Mouse (Mus musculus): ENCODE results near the gene Cox7a2.

Cox7a2 gene

DNA sequence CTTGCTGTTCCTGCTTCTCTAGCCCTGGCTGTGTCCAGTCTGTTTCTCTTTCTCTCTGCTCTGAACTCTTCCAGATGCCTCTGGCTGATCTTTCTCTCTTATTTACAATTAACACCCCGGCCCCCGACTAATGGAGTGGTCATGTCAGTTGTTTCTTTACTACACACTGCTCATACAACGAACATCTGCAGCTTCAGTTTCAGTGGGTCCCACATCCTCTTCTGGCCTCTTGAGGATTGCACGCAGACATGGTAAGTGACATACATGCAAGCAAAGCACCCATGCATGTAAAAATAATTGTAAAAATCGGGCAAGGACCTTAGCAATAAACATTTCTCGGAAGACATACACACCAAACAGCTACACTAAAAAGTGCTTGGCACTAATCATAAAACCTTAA is 24.1 kb downstream of the Cox7a2 start:
- no peak for DNase-seq (ENCODE audit: low read depth, low spot score)

- DNase-seq (ENCODE audit: low read depth, low spot score) = no peak
Measured at GRCm38 (mm10) chr9:79730301-79730700, 29.4 kb downstream of the Cox7a2 start.

- no peak for DNase-seq (ENCODE audit: low read depth, low spot score)
Measured at GRCm38 (mm10) chr9:79723090-79723489, 36.6 kb downstream of the Cox7a2 start.

GRCm38 (mm10) chr9:79721056-79721455 is 38.6 kb downstream of the Cox7a2 start:
- no peak for DNase-seq (ENCODE audit: low read depth, low spot score)

DNA sequence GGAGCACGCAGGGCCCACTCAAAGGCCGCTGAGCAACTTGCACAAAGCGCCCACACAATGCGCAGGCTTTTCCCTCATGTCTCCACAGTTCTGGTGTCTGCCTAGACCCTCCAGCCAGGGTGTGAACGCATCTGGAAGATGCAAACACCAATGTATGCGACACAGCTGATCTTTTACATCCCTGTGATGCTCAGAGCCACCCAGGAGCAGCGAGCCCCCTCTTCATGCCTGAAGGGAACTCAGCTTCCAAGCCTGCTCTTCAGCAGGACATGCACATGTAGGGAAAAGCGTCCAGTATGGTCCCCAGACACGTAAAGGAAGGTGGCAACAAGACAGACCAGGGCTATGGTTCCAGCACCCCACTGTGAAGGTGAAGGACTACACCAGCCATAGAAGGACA is 39.5 kb downstream of the Cox7a2 start:
- no peak for DNase-seq (ENCODE audit: low read depth, low spot score)

DNA sequence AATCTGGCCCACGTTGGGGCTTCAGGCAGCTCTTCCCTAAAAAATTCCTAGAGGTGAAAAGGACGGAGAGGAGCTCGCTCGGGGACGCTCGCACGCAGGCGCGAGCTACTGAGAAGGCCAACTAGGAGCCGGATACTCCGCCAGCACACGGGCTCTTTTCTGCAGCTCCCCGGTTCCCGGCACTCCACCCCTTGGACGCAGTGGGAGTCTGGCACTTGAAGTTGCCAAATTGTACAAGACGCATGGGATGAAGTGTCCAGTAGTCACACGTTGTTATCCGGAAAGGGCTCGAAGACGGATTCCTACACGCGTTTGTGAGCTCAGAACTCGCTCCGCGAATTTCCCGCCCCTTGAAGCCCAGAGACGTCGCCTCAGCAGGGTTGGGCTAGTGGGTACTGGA is 40.2 kb downstream of the Cox7a2 start:
- DNase-seq (ENCODE audit: low read depth, low spot score) = no peak

DNA sequence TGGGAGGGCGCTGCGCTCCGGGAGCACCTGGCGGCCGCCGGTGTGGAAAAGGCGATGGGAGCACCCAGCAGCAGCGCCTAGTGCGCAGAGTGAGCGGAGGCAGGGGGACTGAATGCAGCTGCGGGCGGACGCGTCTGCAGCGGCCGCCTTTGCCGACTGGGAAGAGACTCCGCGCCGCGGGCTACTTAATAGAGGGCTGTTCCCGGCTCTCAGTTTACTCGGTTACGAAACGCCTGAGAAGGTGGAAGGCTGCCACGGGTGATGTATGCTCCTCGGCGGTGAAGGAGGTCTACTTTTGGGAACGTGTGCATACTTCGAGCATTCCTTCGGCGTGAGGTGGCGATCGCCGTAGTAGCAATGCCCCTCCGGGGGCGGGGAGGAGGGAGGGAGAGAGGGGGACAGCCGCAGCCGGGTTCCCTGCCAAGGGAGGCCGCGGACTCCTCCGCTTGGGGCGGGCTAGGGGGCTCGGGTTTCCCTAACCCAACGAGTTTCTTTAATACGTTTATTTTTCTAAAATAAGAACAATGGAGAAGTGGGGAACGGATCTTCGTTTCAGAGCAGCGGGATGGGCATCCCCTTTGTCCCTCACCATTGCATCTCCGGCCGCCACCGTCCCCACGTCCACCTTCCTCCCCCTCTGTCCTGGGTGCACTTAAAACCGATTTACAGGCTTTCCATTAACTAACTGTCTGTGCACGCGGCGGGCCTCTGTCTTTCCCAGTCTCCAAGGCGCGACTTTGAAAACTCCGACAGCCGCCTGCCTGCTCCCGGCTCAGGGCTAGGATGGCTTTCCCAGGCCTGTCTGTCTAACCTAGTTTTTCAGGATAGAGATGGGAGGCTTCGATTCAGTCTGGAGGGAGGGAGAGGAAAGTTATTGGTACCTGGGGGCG is 41.0 kb downstream of the Cox7a2 start, which contains the start of gene Col12a1:
Col12a1 (minus strand) TSS at position 351 of the 890 bp plus-strand sequence.
- no peak for DNase-seq (ENCODE audit: low read depth, low spot score)

DNA sequence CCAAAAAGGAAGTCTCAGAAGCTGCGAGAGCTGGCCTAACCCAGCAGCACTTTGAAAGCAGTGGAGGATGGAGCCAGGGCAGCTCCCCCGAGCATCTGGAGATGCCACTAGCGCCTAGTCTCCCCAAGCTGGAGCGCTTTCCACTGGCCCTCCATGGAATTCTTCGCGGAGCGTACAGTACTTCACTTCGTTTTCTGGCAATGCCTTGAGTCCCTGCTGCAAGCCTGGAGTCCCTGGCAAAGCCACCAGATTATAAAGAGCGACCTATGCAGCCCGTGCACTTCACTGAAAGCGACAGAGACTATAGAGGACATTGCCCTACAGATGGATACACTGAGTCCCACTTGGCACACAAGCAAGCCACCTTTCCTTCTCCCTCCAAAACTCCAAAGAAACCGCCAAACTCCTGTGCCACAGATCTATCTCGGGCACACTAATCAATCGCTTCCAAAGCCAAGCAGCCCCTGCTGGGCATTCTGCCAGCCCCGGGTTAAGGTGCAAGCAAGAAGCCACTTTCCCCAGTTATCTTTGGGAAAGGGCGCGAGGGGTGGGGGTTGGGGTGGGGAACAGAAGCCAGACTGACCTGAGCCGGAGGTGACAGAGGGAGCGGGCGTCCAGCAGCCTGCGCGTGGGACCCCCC is 41.7 kb downstream of the Cox7a2 start:
- DNase-seq (ENCODE audit: low read depth, low spot score) = no peak

DNA sequence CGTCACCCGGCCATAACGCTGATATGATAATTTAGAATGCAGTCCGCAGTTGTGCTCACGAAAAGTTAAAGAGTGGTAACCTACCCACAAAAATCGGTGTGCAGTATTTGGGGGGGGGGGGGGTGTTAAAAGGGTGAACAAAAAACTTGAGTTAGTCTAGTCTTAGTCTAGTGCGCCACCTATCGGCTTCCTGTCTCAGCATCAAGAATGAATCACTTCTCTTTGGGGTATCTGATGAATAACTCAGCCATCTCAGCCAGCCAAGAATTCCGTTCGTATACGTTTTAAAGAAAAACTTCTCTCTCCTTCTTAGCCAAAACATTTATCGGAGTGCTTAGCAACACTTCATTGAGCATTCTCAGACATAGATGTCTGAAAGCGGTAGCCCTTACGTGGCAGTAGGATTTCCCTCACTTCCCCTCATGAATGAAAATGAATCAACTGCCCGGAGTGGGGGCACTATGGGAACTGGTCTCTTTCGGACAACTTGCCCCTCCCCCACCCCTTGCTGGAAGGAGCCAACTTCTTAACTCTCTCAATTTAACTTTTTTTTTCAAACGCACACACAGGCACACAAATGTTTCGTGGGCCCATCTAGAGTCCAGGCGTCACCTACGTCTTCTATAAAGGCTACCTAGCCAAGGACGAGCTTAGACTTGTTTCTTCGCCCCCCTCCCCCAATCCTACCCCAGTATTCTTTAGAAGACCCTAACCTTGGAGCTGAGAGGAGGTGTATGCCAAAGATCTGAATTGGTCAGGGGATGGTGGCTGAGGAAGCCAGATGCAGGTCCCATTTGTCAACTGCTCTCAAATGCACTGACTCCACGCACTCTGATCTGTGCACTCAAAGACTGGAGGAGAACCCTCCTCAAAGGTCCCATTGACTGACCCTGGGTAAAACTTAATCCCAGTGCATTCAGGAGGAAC is 42.5 kb downstream of the Cox7a2 start:
- no peak for DNase-seq (ENCODE audit: low read depth, low spot score)

- no peak for DNase-seq (ENCODE audit: low read depth, low spot score)
Measured at GRCm38 (mm10) chr9:79716496-79716895, 43.2 kb downstream of the Cox7a2 start.

- no peak for DNase-seq (ENCODE audit: low read depth, low spot score)
Measured at GRCm38 (mm10) chr9:79714471-79715045, 45.1 kb downstream of the Cox7a2 start.
